Mouse (Mus musculus) hindbrain, embryonic 11.5 days (tissue): Measurements from ENCODE around the gene Cpt1a. TPM values are rescaled to one million over a fixed set of nuclear protein-coding genes. Genes with fewer than 3 reads are reported as not detected.

Experiments
- ATAC-seq: fragments of 200-750 bp; cut with Nextera tagmentation; 2 replicates; pipeline ENCODE4 v1.8.0; 2017; ENCODE audit warnings: mild to moderate bottlenecking, moderate TSS enrichment, moderate library complexity; ENCODE audit not compliant: low FRiP score
- DNase-seq: peaks from one replicate; pipeline ENCODE4 v3.0.0-alpha.2; 2015; ENCODE audit warnings: low spot score
- H3K27ac ChIP-seq: fragments of 300-500 bp; sonication (generic); 2 replicates; pipeline ENCODE4 v1.5.1; 2014; ENCODE audit warnings: mild to moderate bottlenecking, low read depth, low read length
- H3K27me3 ChIP-seq: fragments of 300-500 bp; sonication (generic); 2 replicates; pipeline ENCODE4 v1.6.1; 2014; ENCODE audit warnings: mild to moderate bottlenecking, low read length, moderate library complexity, mixed read lengths; ENCODE audit not compliant: control insufficient read depth, insufficient read depth
- H3K36me3 ChIP-seq: fragments of 300-500 bp; sonication (generic); 2 replicates; pipeline ENCODE4 v1.6.1; 2014; ENCODE audit warnings: mild to moderate bottlenecking, low read length, moderate library complexity, mixed read lengths; ENCODE audit not compliant: control insufficient read depth, insufficient read depth
- H3K4me1 ChIP-seq: fragments of 300-500 bp; sonication (generic); replicated peaks from 2 replicates; pipeline ENCODE4 v1.6.1; 2014; ENCODE audit warnings: low read length, mixed read lengths; ENCODE audit not compliant: control insufficient read depth, insufficient read depth
- H3K4me2 ChIP-seq: fragments of 300-500 bp; sonication (generic); replicated peaks from 2 replicates; pipeline ENCODE4 v1.6.1; 2014; ENCODE audit warnings: mild to moderate bottlenecking, low read depth, low read length
- H3K4me3 ChIP-seq: fragments of 300-500 bp; sonication (generic); 2 replicates; pipeline ENCODE4 v1.5.1; 2014; ENCODE audit warnings: low read depth, low read length
- H3K9ac ChIP-seq: fragments of 300-500 bp; sonication (generic); 2 replicates; pipeline ENCODE4 v1.6.1; 2014; ENCODE audit warnings: low read depth, low read length
- H3K9me3 ChIP-seq: fragments of 300-500 bp; sonication (generic); 2 replicates; pipeline ENCODE4 v1.6.1; 2016; ENCODE audit warnings: low read length; ENCODE audit not compliant: control insufficient read depth
- WGBS: fragments of 180-500 bp; shearing (Covaris S2); extraction: QIAGEN DNeasy Blood & Tissue Kit; methylation state at CpG from one replicate; pipeline ENCODE4 v1.1.7; 2014; 5-methylcytosine and 5-hydroxymethylcytosine counted together
- polyA plus RNA-seq: library from polyadenylated mRNA; unstranded; fragments of >200 nt; fragmentation: Nextera tagmentation; extraction: Ambion mirVana; gene quantifications from 2 replicates; pipeline ENCODE4 v1.2.1, GENCODE M21; 2014

Cpt1a gene
- polyA plus RNA-seq, 1 experiment from 2014 or later = 6.6 TPM

DNA sequence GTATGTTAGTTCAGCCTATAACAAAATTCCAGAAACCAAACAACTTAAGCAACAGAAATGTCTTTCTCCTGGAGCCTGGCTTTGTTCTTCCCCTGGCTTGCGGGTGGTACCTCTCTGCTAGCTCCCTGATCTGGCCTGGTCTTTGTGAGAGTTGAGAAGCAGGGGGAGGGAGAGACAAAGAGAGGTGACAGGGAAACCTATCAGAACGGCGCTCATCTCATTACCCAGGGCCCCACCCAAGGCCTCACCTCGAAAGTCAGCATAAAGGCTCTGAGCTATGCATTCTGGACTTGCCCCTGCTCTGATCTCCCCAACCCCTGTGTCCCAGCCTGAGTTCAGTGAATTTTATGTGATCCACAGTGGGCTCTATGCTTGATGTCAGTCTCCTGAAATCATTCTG, 112.5 kb downstream of the Cpt1a start:
- no peak overlapping the region for H3K4me3 ChIP-seq
- no peak overlapping the region for H3K27ac ChIP-seq
- H3K27me3 ChIP-seq = no peaks in the 10 kb centered on the region
- H3K4me2 ChIP-seq = no peak overlapping the region
- DNase-seq (no peak), ATAC-seq (no peak)
- WGBS = 35% methylated on average over 4 of the region's 4 CpGs
- H3K9me3 ChIP-seq = no peaks in the 10 kb centered on the region
- H3K36me3 ChIP-seq = no peaks in the 10 kb centered on the region
- H3K4me1 ChIP-seq = no peaks in the 10 kb centered on the region
- H3K9ac ChIP-seq = no peak overlapping the region

Other genes with a start within 250 kb of the Cpt1a start
- 124 and 133 TPM in 2 replicates for gene Mrpl21, start 39.4 kb upstream of the Cpt1a start, polyA plus RNA-seq
- 6.0 and 7.5 TPM in 2 replicates for gene Ighmbp2, start 39.3 kb upstream of the Cpt1a start, polyA plus RNA-seq
- gene Tesmin, start 66.5 kb downstream of the Cpt1a start, polyA plus RNA-seq = 0.36 and 0.38 TPM in 2 replicates
- 1.3 and 3.5 TPM in 2 replicates for gene Gal, start 92.2 kb downstream of the Cpt1a start, polyA plus RNA-seq